Mouse (Mus musculus): ENCODE data around the gene Gm45194.

- TF ChIP-seq CTCF (conservative IDR thresholded peaks at IDR 0.05; ENCODE audit: insufficient read depth, insufficient read length, low read depth, low read length) (no peak), POLR2A (IDR thresholded peaks at IDR 0.05; ENCODE audit: low read depth, low read length) (no peak)
These were observed 347.6 kb downstream of the Gm45194 start, which contains the start of gene 4933403O08Rik for GRCm38 (mm10) chrX:112238749-112239148.

Measured in kidney, adult 2 months (tissue).